In the genomic region with DNA sequence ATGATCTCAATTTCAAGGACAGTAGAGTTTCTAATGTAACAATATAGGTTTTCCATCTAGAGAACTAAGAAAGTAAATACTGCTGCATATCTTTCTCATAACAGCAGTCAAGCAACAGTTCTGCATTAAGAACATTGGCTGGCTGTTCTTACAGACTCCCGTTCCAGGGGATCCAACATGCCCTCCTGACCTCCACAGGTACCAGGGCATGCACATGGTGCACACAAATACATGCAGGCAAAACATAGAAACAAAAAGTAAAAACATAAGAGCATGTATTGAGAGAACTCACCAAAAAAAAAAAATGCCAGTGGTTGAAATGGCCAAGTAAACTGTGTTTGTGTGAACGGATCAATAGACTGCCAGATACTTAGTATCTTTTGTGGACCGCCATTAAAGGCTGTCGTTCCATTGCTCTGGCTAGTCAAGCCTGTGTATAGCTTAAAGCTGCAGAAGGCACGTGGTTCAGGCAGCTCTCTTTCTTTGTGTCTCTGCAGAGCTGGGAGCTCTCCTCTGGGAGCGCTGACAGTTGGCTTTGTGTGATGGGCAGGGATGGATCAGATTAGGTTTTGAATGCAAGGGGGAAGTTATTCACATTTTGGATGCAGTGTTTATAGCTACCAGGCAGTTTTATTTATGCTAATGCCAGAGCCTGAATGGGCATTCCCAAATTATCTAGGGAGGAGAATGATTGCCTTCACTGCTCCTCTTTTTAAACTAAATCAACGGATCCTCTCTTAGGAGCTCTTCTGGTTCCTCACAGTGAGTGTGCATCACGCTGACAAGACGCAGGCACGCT, we compare ENCODE assay signal across 12 mouse cellular contexts. TPM values are rescaled to one million over a fixed set of nuclear protein-coding genes. Genes with fewer than 3 reads are reported as not detected.
DNase-seq lines count a peak whose midpoint lies in the region; ATAC-seq and TF ChIP-seq lines count a peak whose summit lies in the region.
"Had no signal": no experiment of that assay in that cellular context is flagged by ENCODE, and none has a peak within 500 bp of the region (broad histone marks: within the 10 kb centered on the region; RNA-seq: fewer than 3 reads in every experiment).

No protein-coding gene starts in this region.

- H3K9ac ChIP-seq in embryonic facial prominence, embryonic 13.5 days = no peak overlapping the region
- peak overlapping the region; percentile 33; the same call in 1 of the 2 replicates for H3K9ac ChIP-seq in hindbrain, postnatal 0 days (replicated peaks; ENCODE audit: low read length)

- no peak overlapping the region for H3K27ac ChIP-seq in embryonic facial prominence, embryonic 13.5 days
- H3K27ac ChIP-seq in hindbrain, postnatal 0 days = peak overlapping the region; percentile 49

- H3K27me3 ChIP-seq in embryonic facial prominence, embryonic 13.5 days = no peaks in the 10 kb centered on the region
- H3K27me3 ChIP-seq in hindbrain, postnatal 0 days (ENCODE audit: insufficient read depth, low read length) = no peaks in the 10 kb centered on the region

- intact Hi-C loops in left cerebral cortex, postnatal 4 days (cut with DNase I) = no loop called here
- intact Hi-C loops in left cerebral cortex, postnatal 36 days (cut with DNase I) = no loop called here

- H3K36me3 ChIP-seq in embryonic facial prominence, embryonic 13.5 days = no peaks in the 10 kb centered on the region
- H3K36me3 ChIP-seq in hindbrain, postnatal 0 days (ENCODE audit: insufficient read depth, low read length) = no peaks in the 10 kb centered on the region

- H3K4me1 ChIP-seq in embryonic facial prominence, embryonic 13.5 days = no peaks in the 10 kb centered on the region
- H3K4me1 ChIP-seq in hindbrain, postnatal 0 days (ENCODE audit: insufficient read depth, low read length) = 0 out of 2 replicates have a peak, but pooled peaks cover 3% of the 10 kb centered on the region

- 0 out of 2 replicates have a peak overlapping the region, but pooled peaks have one; percentile 26 for H3K4me2 ChIP-seq in embryonic facial prominence, embryonic 13.5 days
- peak overlapping the region; percentile 52 for H3K4me2 ChIP-seq in hindbrain, postnatal 0 days (ENCODE audit: low read depth, low read length)

- H3K4me3 ChIP-seq in embryonic facial prominence, embryonic 13.5 days = no peak overlapping the region
- peak overlapping the region; percentile 0 for H3K4me3 ChIP-seq in hindbrain, postnatal 0 days (ENCODE audit: low read length)

- DNase-seq in left cerebral cortex, postnatal 4 days = peak; percentile 57
- no peak for DNase-seq in left cerebral cortex, postnatal 36 days (ENCODE audit: low spot score in 2 of 2)
- DNase-seq in hindbrain, postnatal 0 days (ENCODE audit: low spot score) = peak; percentile 81
- peak; percentile 54 for DNase-seq in right cerebral cortex, postnatal 4 days
- DNase-seq in kidney, postnatal 36 days = no peak
- DNase-seq in kidney, adult 18-20 months = no peak
- DNase-seq: cerebellum, adult 8-10 months; gastrocnemius, postnatal 36 days; lung, postnatal 36 days had no signal

- ATAC-seq in embryonic facial prominence, embryonic 13.5 days (ENCODE audit: insufficient number of reproducible peaks, insufficient read depth, low FRiP score, low TSS enrichment, low read depth) = no peak
- peak; percentile 99 for ATAC-seq in hindbrain, postnatal 0 days

- no peaks in the 10 kb centered on the region for H3K9me3 ChIP-seq in embryonic facial prominence, embryonic 13.5 days
- no peaks in the 10 kb centered on the region for H3K9me3 ChIP-seq in hindbrain, postnatal 0 days (ENCODE audit: low read length)

- WGBS in embryonic facial prominence, embryonic 13.5 days = 31% methylated on average over 10 of the region's 10 CpGs
- 8% methylated on average over 10 of the region's 10 CpGs for WGBS in hindbrain, postnatal 0 days

- TF ChIP-seq CTCF in hindbrain, postnatal 0 days (IDR thresholded peaks at IDR 0.05; ENCODE audit: low read depth) = peak; percentile 42

RNA-seq across cellular contexts. Expression of a gene that starts 15.8 kb away (rescaled TPM):
- total RNA-seq in left cerebral cortex, postnatal 4 days (2021) = 10 to 100 TPM; 91.5 to 98.7 TPM
- total RNA-seq in left cerebral cortex, postnatal 36 days (2021) = 10 to 100 TPM; 60.9 to 72.9 TPM
- 56.6 and 60.0 TPM in 2 replicates for polyA plus RNA-seq in embryonic facial prominence, embryonic 13.5 days (2015; fragmentation: Nextera tagmentation; extraction: Ambion mirVana)
- total RNA-seq in hindbrain, postnatal 0 days (2014; rRNA removed) = 25.9 and 30.8 TPM in 2 replicates
- 43.5 and 45.7 TPM in 2 replicates for polyA plus RNA-seq in hindbrain, postnatal 0 days (2015; fragmentation: Nextera tagmentation; extraction: Ambion mirVana)

RNA-seq across cellular contexts. Expression of a gene that starts 15.8 kb away (rescaled TPM):
- total RNA-seq in left cerebral cortex, postnatal 4 days (2021) = not detected
- not detected for total RNA-seq in left cerebral cortex, postnatal 36 days (2021)
- polyA plus RNA-seq in embryonic facial prominence, embryonic 13.5 days (2015; fragmentation: Nextera tagmentation; extraction: Ambion mirVana) = not detected in 2 replicates
- total RNA-seq in hindbrain, postnatal 0 days (2014; rRNA removed) = not detected in 2 replicates
- polyA plus RNA-seq in hindbrain, postnatal 0 days (2015; fragmentation: Nextera tagmentation; extraction: Ambion mirVana) = not detected in 2 replicates
- total RNA-seq: gastrocnemius, postnatal 36 days; layer of hippocampus, postnatal 14 days had no signal
- polyA plus RNA-seq: small intestine, adult 2 months had no signal

RNA-seq across cellular contexts. Expression of a gene that starts 40.5 kb away (rescaled TPM):
- 100 to 1,000 TPM; 324 to 349 TPM for total RNA-seq in left cerebral cortex, postnatal 4 days (2021)
- 100 to 1,000 TPM; 233 to 247 TPM for total RNA-seq in left cerebral cortex, postnatal 36 days (2021)
- 396 and 425 TPM in 2 replicates for polyA plus RNA-seq in embryonic facial prominence, embryonic 13.5 days (2015; fragmentation: Nextera tagmentation; extraction: Ambion mirVana)
- 215 and 224 TPM in 2 replicates for total RNA-seq in hindbrain, postnatal 0 days (2014; rRNA removed)
- 277 TPM in 2 replicates for polyA plus RNA-seq in hindbrain, postnatal 0 days (2015; fragmentation: Nextera tagmentation; extraction: Ambion mirVana)

RNA-seq across cellular contexts. Expression of a gene that starts 43.8 kb away (rescaled TPM):
- not detected for total RNA-seq in left cerebral cortex, postnatal 4 days (2021)
- not detected for total RNA-seq in left cerebral cortex, postnatal 36 days (2021)
- polyA plus RNA-seq in embryonic facial prominence, embryonic 13.5 days (2015; fragmentation: Nextera tagmentation; extraction: Ambion mirVana) = not detected in 2 replicates
- not detected in 2 replicates for total RNA-seq in hindbrain, postnatal 0 days (2014; rRNA removed)
- 0.08 TPM in 1 of 2 replicates, not detected in the other for polyA plus RNA-seq in hindbrain, postnatal 0 days (2015; fragmentation: Nextera tagmentation; extraction: Ambion mirVana)
- total RNA-seq: gastrocnemius, postnatal 36 days; layer of hippocampus, postnatal 14 days had no signal
- polyA plus RNA-seq: small intestine, adult 2 months had no signal

Comparison
In these comparisons a context has a peak if more than half of its experiments do, and no peak if none do; other contexts are left out.
1. DNase-seq: peak in left cerebral cortex, postnatal 4 days (single experiment), hindbrain, postnatal 0 days (single experiment) and right cerebral cortex, postnatal 4 days (single experiment); none in left cerebral cortex, postnatal 36 days (0 of 2), kidney, postnatal 36 days (0 of 2) and kidney, adult 18-20 months (single experiment).